Mouse (Mus musculus) layer of hippocampus, adult 11-12 months (tissue): ENCODE results near the gene Fez1.

Source experiments
- DNase-seq: peaks from one replicate; pipeline ENCODE4 v3.0.0; 2022; ENCODE audit warnings: low spot score

Fez1 gene

GRCm38 (mm10) chr9:36821644-36822000 lies at the start of gene Fez1:
Gene Fez1, plus strand, starts transcription at chr9:36821864.
- peak; percentile 85 for DNase-seq

GRCm38 (mm10) chr9:36783921-36784320 lies 37.7 kb upstream of the Fez1 start:
- DNase-seq: no peak

- no peak for DNase-seq
Measured at GRCm38 (mm10) chr9:36792191-36792590, 29.5 kb upstream of the Fez1 start.

- DNase-seq: no peak
Measured at GRCm38 (mm10) chr9:36794487-36794886, 27.2 kb upstream of the Fez1 start.

- no peak for DNase-seq
Measured at GRCm38 (mm10) chr9:36795556-36795955, 26.1 kb upstream of the Fez1 start.

- no peak for DNase-seq
Measured at GRCm38 (mm10) chr9:36796224-36796623, 25.4 kb upstream of the Fez1 start.

GRCm38 (mm10) chr9:36796781-36797555 lies 24.7 kb upstream of the Fez1 start, which contains the start of gene Ei24:
Gene Ei24, minus strand, starts transcription at chr9:36797393.
- peak; percentile 91 for DNase-seq

- no peak for DNase-seq
Measured at GRCm38 (mm10) chr9:36801961-36802360, 19.7 kb upstream of the Fez1 start.

GRCm38 (mm10) chr9:36802951-36803350 lies 18.7 kb upstream of the Fez1 start:
- no peak for DNase-seq

- DNase-seq: no peak
Measured at GRCm38 (mm10) chr9:36803386-36803785, 18.3 kb upstream of the Fez1 start.

GRCm38 (mm10) chr9:36803926-36804325 lies 17.7 kb upstream of the Fez1 start:
- no peak for DNase-seq

GRCm38 (mm10) chr9:36805256-36805975 lies 16.2 kb upstream of the Fez1 start:
- no peak for DNase-seq

- DNase-seq: peak; percentile 32
Measured at GRCm38 (mm10) chr9:36808126-36808785, 13.4 kb upstream of the Fez1 start.

GRCm38 (mm10) chr9:36814486-36814885 lies 7.2 kb upstream of the Fez1 start:
- DNase-seq: no peak

GRCm38 (mm10) chr9:36818905-36819304 lies 2.8 kb upstream of the Fez1 start:
- DNase-seq: no peak

- DNase-seq: no peak
Measured at GRCm38 (mm10) chr9:36820969-36821643, 558 bp upstream of the Fez1 start.

- DNase-seq: no peak
Measured at GRCm38 (mm10) chr9:36822024-36822423, 360 bp downstream of the Fez1 start.

- no peak for DNase-seq
Measured at GRCm38 (mm10) chr9:36826612-36827363, 5.1 kb downstream of the Fez1 start.

GRCm38 (mm10) chr9:36831401-36831800 lies 9.7 kb downstream of the Fez1 start:
- DNase-seq: no peak

GRCm38 (mm10) chr9:36832529-36832928 lies 10.9 kb downstream of the Fez1 start:
- peak; percentile 92 for DNase-seq

GRCm38 (mm10) chr9:36833043-36833881 lies 11.6 kb downstream of the Fez1 start:
- DNase-seq: peak; percentile 43
